Mouse (Mus musculus): ENCODE measurements at regions not wholly inside any gene's neighbourhood (a gene's known extent, or its start where the extent isn't known, plus 50 kb on each side); places are given as distances from the start of the nearest gene placed in this dataset.
"Not testable (repeated sequence)": the region's sequence is repeated elsewhere in the genome, so short reads cannot be mapped to it uniquely, and the experiment has no call there.

- peak; percentile 11 for DNase-seq (ENCODE audit: low spot score)
Observed at GRCm38 (mm10) chr6:84317026-84317425, 276.7 kb downstream of the Cyp26b1 start.

DNA sequence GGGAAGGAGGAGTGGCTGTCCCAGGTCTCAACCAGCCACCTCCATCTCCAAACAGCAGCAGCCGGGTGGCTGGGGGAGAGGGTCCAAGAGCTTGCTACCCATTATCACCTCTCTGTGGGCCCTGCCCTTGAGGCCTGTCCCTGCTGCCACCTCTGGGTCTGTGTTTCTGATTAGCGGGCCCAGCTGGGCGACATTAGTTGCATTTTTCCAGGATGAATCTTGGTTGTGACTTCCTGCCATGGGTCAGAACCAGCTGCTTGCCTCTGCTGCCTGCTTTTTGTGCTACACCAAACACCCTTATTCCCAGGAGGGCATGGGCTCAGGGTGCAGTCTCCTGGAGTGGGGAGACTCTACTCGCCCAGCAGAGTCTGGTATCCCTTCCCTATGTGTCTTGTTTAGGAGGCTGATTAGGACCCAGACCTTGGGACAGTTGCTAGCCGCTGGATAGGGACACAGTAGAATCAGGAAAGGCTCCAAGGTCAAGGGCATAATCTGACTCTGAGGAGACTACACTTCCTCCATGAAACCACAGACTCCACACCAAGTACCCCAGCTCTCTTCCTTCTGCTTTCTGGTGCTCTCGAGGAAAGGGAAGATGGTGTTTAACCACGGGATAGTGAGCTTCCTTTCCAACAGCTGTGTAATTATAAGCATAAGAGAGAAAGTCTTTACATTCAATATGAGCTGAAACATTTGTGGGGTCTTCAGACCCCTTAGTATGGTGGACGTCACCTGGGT is 278.4 kb downstream of the Cyp26b1 start:
- no peak for DNase-seq (ENCODE audit: low spot score)

GRCm38 (mm10) chr6:84313797-84314196 is 279.9 kb downstream of the Cyp26b1 start:
- no peak for DNase-seq (ENCODE audit: low spot score)

- no peak for DNase-seq (ENCODE audit: low spot score)
Observed at GRCm38 (mm10) chr6:84310635-84311241, 283.0 kb downstream of the Cyp26b1 start.

DNA sequence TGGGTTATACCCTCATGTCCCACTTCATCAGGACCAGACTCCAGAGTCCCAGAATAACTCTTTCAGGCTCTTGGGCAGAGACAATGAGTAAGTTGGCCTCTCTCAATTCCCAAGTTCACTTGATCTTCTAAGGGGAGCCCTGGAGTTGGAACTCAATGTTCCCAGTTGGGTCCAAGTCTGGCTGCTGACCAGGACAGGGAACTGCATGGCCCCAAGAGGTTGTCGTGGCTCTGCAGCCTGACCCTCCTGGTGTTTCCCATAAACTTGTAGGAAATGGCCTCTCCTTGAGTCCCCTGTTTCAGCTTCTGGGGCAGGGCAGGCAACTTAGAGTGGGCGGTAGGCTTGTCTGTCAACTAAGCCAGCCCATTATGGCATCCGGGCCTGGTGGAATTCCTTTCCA is 286.2 kb downstream of the Cyp26b1 start:
- DNase-seq (ENCODE audit: low spot score), result no peak

DNA sequence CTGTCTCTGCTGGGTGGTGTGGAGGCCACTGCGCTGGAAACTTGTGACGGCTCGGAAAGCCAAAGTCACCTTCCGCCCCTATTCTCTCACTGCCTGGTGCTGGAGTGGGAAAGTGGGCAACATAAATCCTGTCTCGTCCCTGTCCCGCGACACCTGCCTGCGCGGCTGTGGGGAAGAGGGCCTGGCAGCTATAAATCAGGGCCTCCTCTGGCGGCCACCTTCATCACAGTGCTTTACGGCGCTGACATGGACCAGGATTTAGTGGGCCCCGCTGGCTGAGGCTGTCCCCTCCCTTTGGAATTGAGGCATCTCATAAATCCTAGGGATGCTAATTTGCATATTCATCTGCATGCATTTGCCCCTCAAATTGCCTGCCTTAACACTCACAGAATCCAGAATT is 287.1 kb downstream of the Cyp26b1 start:
- DNase-seq (ENCODE audit: low spot score), result no peak

DNA sequence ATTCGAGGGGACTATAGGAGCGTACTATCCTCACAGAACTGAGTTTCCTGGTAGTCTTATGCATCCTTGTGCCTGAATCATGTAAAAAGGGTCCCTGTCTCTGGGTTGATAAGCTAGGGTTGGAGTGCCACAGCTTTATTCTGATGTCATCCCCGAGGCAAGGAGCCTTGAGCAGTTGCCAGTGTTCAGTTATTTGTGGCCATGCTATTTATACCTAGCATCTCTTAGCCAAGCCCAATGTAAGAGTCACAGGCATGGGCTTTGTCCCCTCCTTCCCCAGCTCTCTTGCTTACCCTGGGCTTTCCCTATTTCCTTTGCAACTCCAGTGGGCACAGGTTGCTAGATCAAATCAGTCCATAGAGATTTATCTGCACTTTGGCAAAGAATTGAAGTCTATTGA is 288.6 kb downstream of the Cyp26b1 start:
- no peak for DNase-seq (ENCODE audit: low spot score)

DNA sequence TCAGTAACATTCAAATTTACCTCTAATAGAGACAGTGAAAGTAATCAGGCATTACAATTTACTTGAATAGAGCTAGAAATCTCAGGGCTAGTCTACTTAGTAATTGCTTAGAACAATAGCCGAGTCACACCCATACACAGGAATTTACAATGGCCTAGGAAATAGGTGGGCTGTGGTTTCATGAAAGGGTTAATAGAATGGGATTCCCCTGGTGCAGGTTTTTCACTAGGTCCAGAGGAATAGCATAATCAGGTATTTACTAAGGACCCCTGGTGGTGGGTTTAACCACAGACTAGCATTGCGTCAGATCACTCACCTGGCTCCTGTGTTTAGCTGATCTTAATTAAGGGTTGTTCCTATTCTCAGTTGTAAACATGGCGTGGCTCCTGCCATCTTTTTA is 290.8 kb downstream of the Cyp26b1 start:
- DNase-seq (ENCODE audit: low spot score), result not testable (repeated sequence)

GRCm38 (mm10) chr6:84299936-84300335 is 291.5 kb downstream of the Dysf start:
- DNase-seq (ENCODE audit: low spot score), result no peak

- no peak for DNase-seq (ENCODE audit: low spot score)
Observed at GRCm38 (mm10) chr6:84299146-84299545, 290.8 kb downstream of the Dysf start.

- DNase-seq (ENCODE audit: low spot score), result not testable (repeated sequence)
Observed at GRCm38 (mm10) chr6:84273907-84274306, 265.5 kb downstream of the Dysf start.

DNA sequence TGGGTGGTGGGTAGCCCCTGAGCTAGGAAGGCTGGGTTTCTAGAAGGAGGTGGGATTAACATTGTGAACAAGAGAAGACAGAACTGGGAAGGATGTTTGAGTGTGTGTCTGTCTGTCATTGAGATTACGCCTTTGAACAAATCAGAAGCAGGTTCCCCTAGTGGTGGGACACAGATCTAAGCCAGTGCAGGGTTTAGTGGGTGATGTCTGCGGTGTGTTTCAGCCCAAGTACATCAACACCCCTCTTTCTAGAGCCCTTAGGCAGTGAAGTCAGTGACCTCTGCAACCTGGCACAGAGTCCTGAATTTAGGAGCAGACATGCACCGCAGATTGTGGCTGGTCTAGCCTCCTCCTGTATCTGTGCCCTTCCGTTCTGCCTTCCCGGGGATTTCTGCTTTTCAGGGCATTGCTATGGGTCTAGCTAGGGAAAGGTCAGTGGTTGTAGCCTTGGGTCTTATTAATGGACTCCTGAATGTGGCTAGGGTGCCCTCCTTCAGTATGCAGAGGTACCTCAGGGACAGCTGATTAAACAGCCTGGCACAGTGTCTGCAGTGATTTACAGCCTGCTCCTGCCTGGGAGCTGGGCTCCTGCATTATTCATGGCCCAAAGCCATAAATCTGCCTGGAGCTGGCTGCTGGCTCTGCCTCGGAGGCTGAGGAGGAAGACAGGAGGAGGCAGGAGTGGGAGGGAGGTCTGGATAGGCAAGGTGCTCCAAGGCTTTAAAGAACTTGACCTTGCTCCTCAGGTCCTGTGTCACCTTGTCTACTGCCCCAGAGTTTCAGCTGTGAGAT is 264.3 kb downstream of the Dysf start:
- DNase-seq (ENCODE audit: low spot score), result peak; percentile 18

DNA sequence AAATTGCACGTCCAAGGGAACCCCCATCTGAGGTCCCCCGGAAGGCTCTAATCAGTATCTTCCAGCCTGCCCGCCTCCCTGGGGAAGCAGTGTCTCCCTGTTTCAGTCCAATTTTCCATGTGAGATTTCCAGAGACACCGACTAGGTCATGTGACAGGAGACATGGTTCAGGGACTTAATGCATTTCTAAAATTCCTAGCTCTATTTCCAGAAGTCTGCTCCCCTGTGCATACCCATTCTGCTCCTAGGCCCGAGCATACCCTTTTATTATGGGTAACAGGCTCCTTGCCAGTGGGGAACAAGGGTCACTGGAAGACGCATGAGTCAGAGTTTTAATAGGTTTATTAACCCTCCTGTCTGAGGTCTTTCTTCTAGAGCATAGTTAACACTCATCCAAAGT is 263.6 kb downstream of the Dysf start:
- no peak for DNase-seq (ENCODE audit: low spot score)

GRCm38 (mm10) chr6:84271441-84271840 is 263.1 kb downstream of the Dysf start:
- DNase-seq (ENCODE audit: low spot score), result no peak

- DNase-seq (ENCODE audit: low spot score), result peak; percentile 25
Observed at GRCm38 (mm10) chr6:84270518-84271165, 262.3 kb downstream of the Dysf start.

GRCm38 (mm10) chr6:84269478-84269877 is 261.1 kb downstream of the Dysf start:
- DNase-seq (ENCODE audit: low spot score), result no peak

- no peak for DNase-seq (ENCODE audit: low spot score)
Observed at GRCm38 (mm10) chr6:84269023-84269422, 260.6 kb downstream of the Dysf start.

- no peak for DNase-seq (ENCODE audit: low spot score)
Observed at GRCm38 (mm10) chr6:84268111-84268510, 259.7 kb downstream of the Dysf start.

GRCm38 (mm10) chr6:84267526-84267925 is 259.1 kb downstream of the Dysf start:
- no peak for DNase-seq (ENCODE audit: low spot score)

DNA sequence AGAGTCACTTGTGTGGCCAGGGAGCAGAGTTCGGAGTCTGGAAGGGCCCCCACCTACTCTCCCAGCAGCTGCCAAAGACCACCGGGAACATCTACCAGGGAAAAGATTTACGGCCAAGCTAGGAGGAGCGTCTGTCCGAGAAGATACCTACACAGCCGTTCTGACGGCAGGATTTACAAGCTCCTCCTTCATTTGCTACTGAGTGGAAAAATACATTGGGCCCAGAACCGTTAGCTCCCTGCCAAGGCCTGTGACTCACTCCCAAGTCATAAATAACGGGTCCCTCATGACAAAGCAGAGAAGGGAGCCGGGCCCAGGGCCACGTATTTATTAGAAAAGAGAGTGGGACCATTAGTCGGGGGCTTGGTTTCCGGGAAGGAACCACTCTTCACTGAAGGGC is 258.3 kb downstream of the Dysf start:
- no peak for DNase-seq (ENCODE audit: low spot score)

- DNase-seq (ENCODE audit: low spot score), result no peak
Observed at GRCm38 (mm10) chr6:84264681-84265080, 256.3 kb downstream of the Dysf start.

- no peak for DNase-seq (ENCODE audit: low spot score)
Observed at GRCm38 (mm10) chr6:84263686-84264085, 255.3 kb downstream of the Dysf start.

DNA sequence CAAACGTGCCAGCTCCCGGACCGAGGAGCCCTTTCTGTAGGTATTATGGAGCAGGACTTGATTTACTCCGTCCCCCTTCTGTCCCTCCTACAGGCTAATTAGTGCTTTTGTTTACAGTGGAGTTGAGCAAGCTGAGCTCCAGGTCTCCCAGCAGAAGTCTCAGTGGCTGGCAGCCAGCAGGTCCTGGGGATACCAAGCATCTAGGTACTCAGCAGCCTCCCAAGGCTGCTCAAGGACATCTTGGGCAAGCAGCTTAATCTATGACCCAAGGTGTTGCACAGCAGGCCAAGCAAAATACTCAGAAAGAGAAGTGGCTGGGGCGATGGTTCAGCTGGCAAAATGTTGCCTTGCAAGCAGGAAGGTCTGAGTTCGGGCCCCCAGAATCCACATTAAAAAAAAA is 254.4 kb downstream of the Dysf start:
- no peak for DNase-seq (ENCODE audit: low spot score)
